Mouse (Mus musculus): ENCODE results near the gene Padi3.

DNA sequence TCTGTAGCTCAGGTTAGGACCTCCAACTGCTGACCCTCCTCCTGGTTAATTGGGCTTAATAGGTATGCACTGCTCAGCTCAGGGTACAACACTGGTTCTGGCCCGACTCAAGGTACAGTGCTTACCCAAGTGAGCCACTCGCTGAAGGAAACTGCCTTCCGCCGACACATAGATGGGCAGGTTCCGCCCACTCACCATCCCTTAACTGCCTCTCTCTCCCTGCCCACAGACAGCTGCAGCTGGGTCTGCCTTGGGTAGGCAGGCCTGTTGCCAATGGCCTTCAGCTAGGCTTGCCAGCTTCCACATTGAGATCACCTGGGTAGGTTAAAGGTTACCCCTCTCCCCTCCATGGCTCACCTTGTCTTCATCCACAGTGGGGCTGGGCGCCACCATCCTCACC, 69.0 kb downstream of the Padi3 start:
- TF ChIP-seq CTCF (IDR thresholded peaks at IDR 0.05; ENCODE audit: extremely low read depth, insufficient read depth, low read length) (no peak), POLR2A (IDR thresholded peaks at IDR 0.05; ENCODE audit: extremely low read depth, insufficient read depth, low read length) (no peak)
